Mouse (Mus musculus): ENCODE results near the gene Krt28. TPM values are rescaled to one million over a fixed set of nuclear protein-coding genes. Genes with fewer than 3 reads are reported as not detected.

Krt28 gene
- not detected in 2 replicates for polyA plus RNA-seq (2015; fragmentation: Nextera tagmentation; extraction: Ambion mirVana)

GRCm38 (mm10) chr11:99374803-99375202 is at the start of gene Krt28:
Krt28 (minus strand) TSS chr11:99374903.

GRCm38 (mm10) chr11:99422159-99422558 is 47.5 kb upstream of the Krt28 start, which contains the start of gene Krt12:
Krt12 (minus strand) TSS chr11:99422259.

GRCm38 (mm10) chr11:99389264-99389663 is 14.6 kb upstream of the Krt28 start, which contains the start of gene Krt10:
Krt10 (minus strand) TSS chr11:99389364.

GRCm38 (mm10) chr11:99351004-99351403 is 23.7 kb downstream of the Krt28 start, which contains the start of gene Krt27:
Krt27 (minus strand) TSS chr11:99351104.

GRCm38 (mm10) chr11:99337866-99338265 is 36.8 kb downstream of the Krt28 start, which contains the start of gene Krt26:
Krt26 (minus strand) TSS chr11:99337966.

GRCm38 (mm10) chr11:99322851-99323250 is 51.9 kb downstream of the Krt28 start, which contains the start of gene Krt25:
Krt25 (minus strand) TSS chr11:99322951.

Other genes starting within 250 kb of the Krt28 start
- 0.21 and 0.23 TPM in 2 replicates for gene Ccr7, start 219.8 kb downstream of the Krt28 start, polyA plus RNA-seq (2015; fragmentation: Nextera tagmentation; extraction: Ambion mirVana)
- gene Smarce1, start 143.9 kb downstream of the Krt28 start, polyA plus RNA-seq (2015; fragmentation: Nextera tagmentation; extraction: Ambion mirVana), result 107 and 113 TPM in 2 replicates
- gene Krt222, start 130.8 kb downstream of the Krt28 start, polyA plus RNA-seq (2015; fragmentation: Nextera tagmentation; extraction: Ambion mirVana), result 0.81 and 1.5 TPM in 2 replicates
- gene Krt24, start 89.6 kb downstream of the Krt28 start, polyA plus RNA-seq (2015; fragmentation: Nextera tagmentation; extraction: Ambion mirVana), result not detected in 2 replicates
- not detected in 2 replicates for gene Krt25, start 52.0 kb downstream of the Krt28 start, polyA plus RNA-seq (2015; fragmentation: Nextera tagmentation; extraction: Ambion mirVana)
- not detected in 2 replicates for gene Krt26, start 36.9 kb downstream of the Krt28 start, polyA plus RNA-seq (2015; fragmentation: Nextera tagmentation; extraction: Ambion mirVana)
- gene Krt27, start 23.8 kb downstream of the Krt28 start, polyA plus RNA-seq (2015; fragmentation: Nextera tagmentation; extraction: Ambion mirVana), result not detected in 2 replicates
- gene Krt10, start 14.5 kb upstream of the Krt28 start, polyA plus RNA-seq (2015; fragmentation: Nextera tagmentation; extraction: Ambion mirVana), result 12.9 and 155 TPM in 2 replicates
- 2.1 TPM in 1 of 2 replicates, not detected in the other for gene Krt12, start 47.4 kb upstream of the Krt28 start, polyA plus RNA-seq (2015; fragmentation: Nextera tagmentation; extraction: Ambion mirVana)
- gene Krt20, start 63.2 kb upstream of the Krt28 start, polyA plus RNA-seq (2015; fragmentation: Nextera tagmentation; extraction: Ambion mirVana), result 0.13 TPM in 1 of 2 replicates, not detected in the other
- 3.5 TPM in 1 of 2 replicates, not detected in the other for gene Krt23, start 118.2 kb upstream of the Krt28 start, polyA plus RNA-seq (2015; fragmentation: Nextera tagmentation; extraction: Ambion mirVana)
- gene Krt39, start 146.4 kb upstream of the Krt28 start, polyA plus RNA-seq (2015; fragmentation: Nextera tagmentation; extraction: Ambion mirVana), result not detected in 2 replicates
- not detected in 2 replicates for gene Krt40, start 168.3 kb upstream of the Krt28 start, polyA plus RNA-seq (2015; fragmentation: Nextera tagmentation; extraction: Ambion mirVana)
- gene Krtap3-3, start 176.0 kb upstream of the Krt28 start, polyA plus RNA-seq (2015; fragmentation: Nextera tagmentation; extraction: Ambion mirVana), result not detected in 2 replicates
- gene Krtap3-2, start 181.9 kb upstream of the Krt28 start, polyA plus RNA-seq (2015; fragmentation: Nextera tagmentation; extraction: Ambion mirVana), result not detected in 2 replicates
- gene Gm11939, start 184.6 kb upstream of the Krt28 start, polyA plus RNA-seq (2015; fragmentation: Nextera tagmentation; extraction: Ambion mirVana), result not detected in 2 replicates
- gene Krtap3-1, start 191.7 kb upstream of the Krt28 start, polyA plus RNA-seq (2015; fragmentation: Nextera tagmentation; extraction: Ambion mirVana), result not detected in 2 replicates
- gene Krtap1-5, start 206.1 kb upstream of the Krt28 start, polyA plus RNA-seq (2015; fragmentation: Nextera tagmentation; extraction: Ambion mirVana), result not detected in 2 replicates
- not detected in 2 replicates for gene Krtap1-4, start 208.8 kb upstream of the Krt28 start, polyA plus RNA-seq (2015; fragmentation: Nextera tagmentation; extraction: Ambion mirVana)
- not detected in 2 replicates for gene Krtap1-3, start 216.4 kb upstream of the Krt28 start, polyA plus RNA-seq (2015; fragmentation: Nextera tagmentation; extraction: Ambion mirVana)
- gene Krtap9-3, start 223.2 kb upstream of the Krt28 start, polyA plus RNA-seq (2015; fragmentation: Nextera tagmentation; extraction: Ambion mirVana), result not detected in 2 replicates
- gene Gm11938, start 228.4 kb upstream of the Krt28 start, polyA plus RNA-seq (2015; fragmentation: Nextera tagmentation; extraction: Ambion mirVana), result not detected in 2 replicates
- gene Gm11937, start 235.3 kb upstream of the Krt28 start, polyA plus RNA-seq (2015; fragmentation: Nextera tagmentation; extraction: Ambion mirVana), result not detected in 2 replicates
- not detected in 2 replicates for gene Krtap2-4, start 239.9 kb upstream of the Krt28 start, polyA plus RNA-seq (2015; fragmentation: Nextera tagmentation; extraction: Ambion mirVana)
- gene Gm11562, start 245.5 kb upstream of the Krt28 start, polyA plus RNA-seq (2015; fragmentation: Nextera tagmentation; extraction: Ambion mirVana), result not detected in 2 replicates